Mouse (Mus musculus): ENCODE measurements around the gene Trim41.

The Trim41 gene

DNA sequence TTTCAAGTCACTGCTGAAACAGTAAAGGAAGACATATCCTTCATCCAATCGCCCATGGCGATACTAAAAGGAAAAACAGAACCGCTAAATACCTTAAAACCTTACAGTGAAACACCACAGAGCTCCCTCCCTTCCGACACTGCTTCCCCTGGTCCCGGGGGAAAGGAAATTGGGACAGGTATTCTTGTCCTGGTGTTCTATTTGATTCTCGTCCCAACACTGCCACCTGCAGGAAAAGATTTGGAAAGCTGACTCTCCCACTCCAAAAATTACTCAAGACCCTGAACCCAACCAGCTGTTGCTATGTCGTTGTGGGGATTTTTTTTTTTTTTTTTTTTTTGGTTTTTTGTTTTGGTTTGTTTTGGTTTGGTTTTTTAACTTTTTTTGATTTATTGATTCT lies 41.7 kb downstream of the Trim41 start:
- in situ Hi-C loops (cut with MboI; ENCODE audit: low pct_unique_long_range_greater_than_20kb in 1 of 2, low sequenced_read_pairs in 2 of 2, unreplicated experiment in 1 of 2), result loop anchor here in 1 of 2 experiments (10.0 kb wide), 1 partner anchor 181 kb away; no protein-coding TSS in a partner anchor

DNA sequence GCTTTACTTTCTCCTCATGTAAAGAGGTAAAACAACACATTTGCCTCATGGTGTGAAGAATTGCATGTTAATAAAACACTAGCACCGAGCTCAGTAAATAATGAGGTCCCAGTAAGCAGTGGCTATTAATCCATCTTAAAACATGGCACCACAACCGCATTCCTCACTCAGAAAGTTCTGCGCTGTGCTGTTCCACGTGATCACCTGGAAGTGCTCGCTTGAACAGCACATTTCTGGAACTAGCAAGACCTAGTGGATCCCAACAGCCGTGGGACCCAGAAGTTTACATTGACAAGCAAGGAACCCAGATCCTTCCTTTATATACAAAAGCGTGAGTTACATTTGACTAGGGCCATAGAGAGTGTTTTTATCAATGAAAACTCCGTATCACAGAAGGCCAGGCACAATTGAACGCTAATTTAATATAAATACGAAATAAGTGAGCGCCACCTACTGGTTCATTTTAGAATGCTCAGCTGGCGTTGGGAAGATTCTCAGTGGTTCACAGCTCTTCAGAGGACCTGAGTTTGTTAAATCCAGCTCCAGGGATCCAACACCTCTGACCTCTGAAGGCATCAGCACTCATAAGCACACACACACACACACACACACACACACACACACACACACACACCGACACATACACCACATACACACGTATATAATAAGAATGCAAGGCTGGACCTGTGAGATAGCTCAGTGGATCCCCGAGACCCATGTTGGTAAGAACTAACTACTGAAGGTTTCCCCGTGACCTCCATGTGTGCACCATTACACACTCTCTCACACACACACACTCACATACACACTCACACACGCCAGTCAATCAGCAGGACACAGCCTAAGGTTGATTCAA lies 42.5 kb downstream of the Trim41 start:
- in situ Hi-C loops (cut with MboI; ENCODE audit: low pct_unique_long_range_greater_than_20kb in 1 of 2, low sequenced_read_pairs in 2 of 2, unreplicated experiment in 1 of 2), result loop anchor here (10.0 to 25.0 kb wide), 2 partner anchors 180 to 587 kb away; no protein-coding TSS in a partner anchor

DNA sequence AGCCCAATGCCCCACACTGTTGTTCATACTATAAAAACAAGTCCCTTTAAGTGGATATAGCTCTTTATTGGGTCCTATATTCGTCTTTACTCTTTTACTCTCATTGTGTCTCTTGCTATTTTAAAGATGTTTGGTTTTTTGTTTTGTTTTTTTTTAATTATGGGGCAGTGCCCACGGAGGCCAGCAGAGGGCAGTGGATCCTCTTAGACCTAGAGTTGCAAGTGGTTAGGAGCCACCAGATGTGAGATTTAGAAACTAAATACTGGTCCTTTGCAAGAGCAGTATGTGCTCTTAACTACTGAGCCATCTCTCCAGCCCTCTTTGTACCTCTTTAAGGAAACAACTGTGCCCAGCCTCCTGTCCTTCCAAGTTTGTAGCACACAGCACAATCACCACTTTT lies 45.5 kb downstream of the Trim41 start:
- in situ Hi-C loops (cut with MboI; ENCODE audit: low pct_unique_long_range_greater_than_20kb in 1 of 2, low sequenced_read_pairs in 2 of 2, unreplicated experiment in 1 of 2), result loop anchor here (10.0 to 25.0 kb wide), 2 partner anchors 177 to 584 kb away; no protein-coding TSS in a partner anchor

GRCm38 (mm10) chr11:48767195-48767876 lies 49.8 kb downstream of the Trim41 start:
- in situ Hi-C loops (cut with MboI; ENCODE audit: low pct_unique_long_range_greater_than_20kb in 1 of 2, low sequenced_read_pairs in 2 of 2, unreplicated experiment in 1 of 2), result loop anchor here in 1 of 2 experiments (25.0 kb wide), 1 partner anchor 580 kb away; no protein-coding TSS in a partner anchor

GRCm38 (mm10) chr11:48764119-48764518 lies 53.0 kb downstream of the Trim41 start:
- in situ Hi-C loops (cut with MboI; ENCODE audit: low pct_unique_long_range_greater_than_20kb in 1 of 2, low sequenced_read_pairs in 2 of 2, unreplicated experiment in 1 of 2), result loop anchor here in 1 of 2 experiments (25.0 kb wide), 1 partner anchor 577 kb away; no protein-coding TSS in a partner anchor

- in situ Hi-C loops (cut with MboI; ENCODE audit: low pct_unique_long_range_greater_than_20kb in 1 of 2, low sequenced_read_pairs in 2 of 2, unreplicated experiment in 1 of 2), result loop anchor here in 1 of 2 experiments (25.0 kb wide), 1 partner anchor 572 kb away; no protein-coding TSS in a partner anchor
These were observed 58.1 kb downstream of the Trim41 start for GRCm38 (mm10) chr11:48759021-48759420.
